Mouse (Mus musculus): ENCODE measurements around the gene Gm29735.

The Gm29735 gene

GRCm38 (mm10) chr7:142119632-142120031 lies 37.3 kb downstream of the Gm29735 start:
- DNase-seq, result peak; percentile 5

All from cerebellum, adult 9-11 months (tissue).